Mouse (Mus musculus): ENCODE results near the gene Gm9913.

Gene Gm9913

GRCm38 (mm10) chr2:125505006-125505745 lies at the start of gene Gm9913:
Gm9913 (plus strand) TSS chr2:125505089.
- no peak for DNase-seq (ENCODE audit: low spot score in 2 of 2)

GRCm38 (mm10) chr2:125456059-125456789 lies 48.7 kb upstream of the Gm9913 start:
- DNase-seq (ENCODE audit: low spot score in 2 of 2): peak; percentile 7 to 27

DNA sequence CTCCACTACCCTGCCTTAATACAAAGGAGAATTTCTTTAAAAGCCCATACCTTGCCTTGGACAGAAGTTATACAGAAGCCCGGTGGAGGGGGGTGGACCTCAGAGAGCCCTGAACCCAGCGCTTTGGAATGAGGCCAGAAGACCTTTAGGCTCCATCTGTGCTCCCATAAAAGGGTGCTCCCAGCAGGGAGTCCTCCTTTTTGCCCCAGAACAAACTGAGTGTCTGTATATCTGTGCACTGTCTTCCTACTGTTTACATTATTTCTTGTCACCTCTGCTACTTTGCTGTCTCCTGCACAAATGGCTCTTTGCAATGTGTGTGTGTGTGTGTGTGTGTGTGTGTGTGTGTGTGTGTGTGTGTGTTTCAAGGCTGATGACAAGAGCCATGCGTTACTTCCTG lies 45.8 kb upstream of the Gm9913 start:
- DNase-seq (ENCODE audit: low spot score in 2 of 2): no peak

DNA sequence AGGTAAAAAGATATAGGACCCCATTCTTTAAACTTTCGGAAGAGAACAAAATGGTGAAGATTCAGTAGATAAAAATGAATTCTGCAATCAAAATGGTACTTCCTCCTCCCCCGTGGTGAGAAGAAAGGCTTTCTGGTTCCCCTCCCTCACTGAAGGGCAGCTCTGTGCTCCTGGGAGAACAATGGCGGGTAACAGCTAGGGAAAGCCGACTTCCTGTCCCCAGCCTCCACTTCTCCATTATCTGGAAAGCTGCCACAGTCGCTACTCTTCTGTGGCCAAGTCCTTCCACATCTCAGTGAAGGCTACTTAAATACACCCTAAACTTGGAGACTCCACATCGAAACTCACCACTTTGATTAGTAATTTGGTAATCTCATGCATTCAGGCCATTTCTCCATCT lies 40.9 kb upstream of the Gm9913 start:
- DNase-seq (ENCODE audit: low spot score in 2 of 2): no peak

- no peak for DNase-seq (ENCODE audit: low spot score in 2 of 2)
Observed at GRCm38 (mm10) chr2:125470553-125471295, 34.2 kb upstream of the Gm9913 start.

DNA sequence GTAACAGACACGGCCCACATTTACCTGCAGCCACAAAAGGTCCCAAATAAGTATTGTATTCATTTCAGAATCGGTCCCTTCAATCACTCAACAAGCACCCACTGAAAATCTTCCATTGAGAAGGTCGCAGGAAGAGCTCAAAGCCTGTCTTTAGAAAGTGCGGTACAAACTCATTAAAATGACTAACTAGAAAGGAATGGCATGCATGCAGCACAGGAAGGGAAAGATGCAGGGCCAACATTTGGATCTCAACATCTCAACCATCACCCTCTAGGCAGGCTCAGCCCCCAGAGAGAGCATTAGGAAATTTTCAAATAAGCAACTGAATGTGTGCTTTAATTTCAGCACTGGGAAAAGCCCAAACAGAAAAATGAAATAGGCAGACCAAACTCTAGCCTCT lies 33.2 kb upstream of the Gm9913 start:
- DNase-seq (ENCODE audit: low spot score in 2 of 2): no peak

DNA sequence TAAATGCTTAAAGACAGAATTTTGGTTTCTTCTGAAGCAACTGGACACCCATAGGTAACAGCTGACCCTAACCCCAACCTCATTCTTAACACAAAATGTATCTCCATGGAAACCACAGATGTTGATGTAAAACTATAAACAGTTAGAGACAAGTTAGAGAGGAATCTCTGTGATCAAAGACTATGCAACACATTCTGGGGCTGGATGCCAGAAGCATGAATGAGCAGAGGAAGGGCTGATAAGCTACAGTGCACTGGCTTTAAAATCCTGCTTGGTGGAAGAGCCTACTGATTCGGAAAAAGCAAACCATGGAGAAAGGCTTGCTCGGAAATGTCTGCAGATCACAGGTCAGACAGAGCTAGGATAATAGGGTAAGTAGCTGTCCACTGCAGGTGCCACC lies 31.7 kb upstream of the Gm9913 start:
- DNase-seq (ENCODE audit: low spot score in 2 of 2): no peak

GRCm38 (mm10) chr2:125474690-125475089 lies 30.2 kb upstream of the Gm9913 start:
- DNase-seq (ENCODE audit: low spot score in 2 of 2): no peak

DNA sequence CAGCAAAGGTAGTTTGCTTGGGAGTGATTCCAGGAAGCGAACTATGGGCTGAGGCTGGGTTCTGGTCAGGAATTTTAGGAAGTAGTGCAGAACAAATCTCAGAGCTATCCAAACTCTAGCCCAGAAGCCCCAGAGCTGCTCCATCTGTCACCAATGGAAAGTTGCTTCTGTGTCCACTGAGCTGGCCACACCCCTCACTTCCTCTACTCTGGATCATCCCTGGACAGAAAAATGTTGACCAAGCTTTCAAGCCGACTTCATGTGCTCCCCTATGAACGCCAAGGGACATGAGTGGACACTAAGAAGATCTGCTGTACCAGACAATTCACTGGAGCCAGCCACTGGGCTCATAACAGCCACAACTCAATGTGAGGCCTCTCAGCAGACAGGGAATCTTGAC lies 28.7 kb upstream of the Gm9913 start:
- no peak for DNase-seq (ENCODE audit: low spot score in 2 of 2)

DNA sequence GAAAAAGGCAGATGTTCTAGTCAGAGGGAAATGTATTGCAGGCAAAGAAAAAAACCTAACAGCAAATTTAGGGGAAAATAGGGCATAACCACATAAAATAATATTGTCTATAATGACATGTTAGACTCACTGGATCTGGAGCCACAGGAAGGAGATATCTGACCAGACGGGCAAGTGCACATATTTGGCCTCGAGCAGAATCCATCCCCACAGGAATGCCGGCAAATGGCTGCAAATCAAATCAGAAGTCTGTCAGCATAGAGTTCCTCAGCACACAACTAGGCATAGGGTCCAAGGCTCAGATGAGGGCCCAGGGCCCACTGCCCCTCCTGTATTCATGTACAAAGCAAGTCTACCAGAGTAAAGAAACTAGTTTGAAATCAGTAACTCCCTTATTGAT lies 27.5 kb upstream of the Gm9913 start:
- no peak for DNase-seq (ENCODE audit: low spot score in 2 of 2)

DNA sequence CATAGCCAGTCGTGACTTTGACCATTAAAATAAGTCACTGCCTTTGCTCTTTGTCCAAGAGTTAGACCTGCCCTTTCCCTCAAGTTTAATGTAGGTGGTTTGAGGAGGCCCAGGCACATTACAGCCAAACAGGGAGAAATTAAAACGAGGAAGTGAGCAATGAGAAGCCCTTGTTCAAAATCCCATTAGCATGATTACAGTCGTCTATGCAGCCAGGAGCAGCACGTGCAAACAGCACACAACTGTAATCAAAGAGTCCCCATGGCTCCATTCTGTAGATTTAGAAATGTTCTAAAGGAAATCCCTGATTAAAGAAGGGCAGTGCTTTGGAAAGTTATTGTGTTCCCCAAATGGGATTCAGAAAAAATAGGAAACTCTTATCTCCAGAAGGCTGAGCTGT lies 26.2 kb upstream of the Gm9913 start:
- no peak for DNase-seq (ENCODE audit: low spot score in 2 of 2)

DNA sequence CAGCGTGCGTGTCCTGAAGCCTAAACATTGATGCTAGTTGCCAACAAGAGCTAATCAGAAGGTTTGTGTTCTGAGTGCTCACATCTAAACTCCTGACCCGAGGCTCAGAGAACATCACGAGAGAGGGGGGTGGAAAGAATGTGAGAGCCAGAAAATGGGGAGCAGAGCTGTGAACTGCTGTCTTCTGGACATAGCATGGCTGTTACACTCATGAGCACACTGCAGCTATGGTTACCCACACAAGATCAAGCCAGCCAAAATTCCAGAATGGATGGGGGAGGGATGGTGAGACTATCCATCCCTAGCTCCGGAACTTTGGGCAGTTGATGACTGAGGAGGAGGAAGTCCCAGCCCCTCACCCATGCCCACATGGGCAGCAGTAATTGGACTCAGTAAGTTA lies 24.8 kb upstream of the Gm9913 start:
- no peak for DNase-seq (ENCODE audit: low spot score in 2 of 2)

DNA sequence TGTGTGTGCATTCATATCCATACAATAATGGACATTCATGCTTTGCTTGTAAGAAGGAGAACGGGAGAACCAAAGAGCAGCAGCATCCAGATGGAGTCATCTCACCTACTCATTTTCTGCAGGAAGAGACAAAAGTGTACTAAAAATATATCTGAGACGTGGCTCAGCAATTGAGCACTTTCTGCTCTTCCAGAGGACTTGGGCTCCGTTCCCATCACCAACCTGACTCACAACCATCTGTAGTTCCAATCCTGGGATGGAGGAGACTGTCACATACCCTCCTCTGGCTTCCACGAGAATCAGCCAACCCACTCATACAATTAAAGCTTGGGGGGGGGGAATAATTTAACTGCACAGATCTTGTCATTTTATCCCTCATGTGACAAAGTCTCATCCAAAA lies 23.8 kb upstream of the Gm9913 start:
- no peak for DNase-seq (ENCODE audit: low spot score in 2 of 2)

DNA sequence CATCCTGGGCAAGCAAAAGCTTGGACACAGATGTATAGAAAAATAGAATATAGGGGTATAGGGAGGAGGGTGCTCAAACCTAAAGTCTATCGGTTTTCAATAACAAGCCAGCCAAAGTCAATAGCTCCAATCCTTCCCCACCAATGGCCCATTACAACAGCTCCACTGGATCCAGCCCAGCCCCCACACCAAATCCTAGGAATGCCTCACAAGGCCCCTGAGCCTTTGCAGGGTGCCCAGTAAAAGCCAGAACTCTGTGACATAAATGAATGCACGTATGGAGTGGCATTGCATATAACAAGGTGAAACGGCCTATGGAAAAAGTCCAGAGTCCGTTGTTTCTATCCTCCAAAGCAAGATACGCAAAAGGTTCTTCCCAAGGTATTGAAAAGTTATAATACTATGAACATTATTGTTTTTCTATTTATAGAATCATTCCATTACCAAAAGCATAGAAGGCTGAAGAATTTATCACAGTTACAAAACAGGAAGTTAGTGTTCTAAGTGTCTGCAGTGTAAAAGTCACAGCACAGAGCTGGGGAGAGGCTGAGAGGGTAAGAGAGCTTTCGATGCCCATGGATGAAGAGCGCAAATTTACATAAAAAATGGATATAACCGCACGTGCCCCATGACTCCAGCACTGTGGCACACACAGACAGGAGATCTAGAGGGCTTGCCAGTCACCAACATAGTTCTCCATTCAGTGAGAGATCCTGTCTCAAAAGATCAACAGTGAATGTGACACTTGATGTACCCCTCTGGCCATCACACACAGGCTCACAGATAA lies 23.2 kb upstream of the Gm9913 start:
- no peak for DNase-seq (ENCODE audit: low spot score in 2 of 2)

DNA sequence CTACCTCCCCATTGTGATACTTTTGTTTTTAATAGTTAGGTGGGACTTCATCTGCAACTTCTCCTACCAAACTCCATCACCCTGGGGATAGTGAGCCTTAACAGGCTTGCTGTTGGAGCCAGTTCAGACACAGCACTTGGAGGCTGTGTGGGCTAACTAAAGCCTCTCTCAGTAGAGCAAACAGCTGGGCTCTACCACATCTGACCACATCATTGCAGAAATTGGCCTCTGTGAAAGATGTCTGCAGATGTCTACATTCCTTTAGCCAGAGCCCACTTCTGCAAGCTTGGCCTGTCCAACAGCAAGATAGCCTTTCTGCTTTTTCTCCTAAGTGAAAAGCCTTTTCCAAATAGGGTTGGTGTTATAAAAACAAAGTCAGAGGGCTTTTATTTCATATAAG lies 20.7 kb upstream of the Gm9913 start:
- DNase-seq (ENCODE audit: low spot score in 2 of 2): no peak

GRCm38 (mm10) chr2:125484910-125485309 lies 20.0 kb upstream of the Gm9913 start:
- DNase-seq (ENCODE audit: low spot score in 2 of 2): no peak

- DNase-seq (ENCODE audit: low spot score in 2 of 2): no peak
Observed at GRCm38 (mm10) chr2:125489979-125490378, 14.9 kb upstream of the Gm9913 start.

DNA sequence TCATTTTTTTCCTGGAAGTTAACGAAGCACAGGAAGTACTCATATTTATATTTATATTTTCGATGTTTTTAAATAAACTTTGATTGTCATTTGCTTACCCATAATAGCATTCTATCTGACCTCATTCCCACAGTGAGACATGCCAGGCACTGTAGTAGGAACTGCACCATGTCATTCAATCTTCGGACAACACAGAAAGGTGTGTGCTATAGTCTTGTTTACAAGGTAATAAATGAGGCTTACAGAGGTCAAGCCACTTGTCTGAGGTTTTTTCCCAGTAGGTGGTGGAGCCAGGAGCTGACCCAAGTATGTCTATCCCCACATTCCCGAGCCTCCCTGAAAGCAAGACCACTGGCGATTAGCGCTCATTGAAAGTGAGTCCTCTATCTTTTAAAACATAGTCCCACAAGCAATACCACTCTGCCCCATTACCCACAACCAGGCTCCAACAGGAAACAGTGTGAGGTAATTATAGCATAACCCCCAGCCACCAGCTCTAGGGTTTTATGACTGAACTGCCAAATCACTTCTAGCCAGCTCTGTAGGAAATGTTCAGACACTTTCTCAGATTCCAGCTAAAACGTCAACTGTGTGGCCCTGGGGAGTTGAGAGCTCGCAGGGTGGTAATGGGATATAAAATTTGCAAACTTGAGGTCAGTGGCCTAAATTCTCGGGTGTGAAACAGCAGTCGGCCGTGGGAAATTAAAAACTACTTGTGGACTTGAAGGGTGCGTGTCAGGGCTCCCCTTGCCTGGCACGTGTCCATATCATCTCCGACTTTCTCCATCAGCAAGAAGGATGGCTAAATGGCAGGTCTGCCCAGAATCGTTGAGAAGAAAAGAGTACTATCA lies 12.6 kb upstream of the Gm9913 start:
- no peak for DNase-seq (ENCODE audit: low spot score in 2 of 2)

DNA sequence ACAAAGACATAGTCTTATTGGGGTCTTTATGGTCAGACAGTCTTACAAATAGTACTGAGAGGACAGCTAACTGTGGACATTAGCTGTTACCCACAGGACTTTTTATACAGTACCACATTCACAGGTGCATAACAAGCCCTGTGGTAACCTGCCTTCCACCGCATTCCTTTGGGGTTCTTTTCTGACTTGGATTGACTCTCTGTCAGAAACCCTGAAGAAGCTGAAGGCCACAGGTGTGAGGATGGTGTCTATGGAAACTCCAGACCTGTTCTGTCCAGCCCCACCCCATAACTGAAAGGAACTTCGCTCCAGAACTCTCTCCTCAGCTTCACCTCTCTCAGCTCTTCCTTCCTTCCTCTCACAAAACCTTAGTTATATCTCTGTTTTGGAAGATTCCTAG lies 10.6 kb upstream of the Gm9913 start:
- DNase-seq (ENCODE audit: low spot score in 2 of 2): no peak

DNA sequence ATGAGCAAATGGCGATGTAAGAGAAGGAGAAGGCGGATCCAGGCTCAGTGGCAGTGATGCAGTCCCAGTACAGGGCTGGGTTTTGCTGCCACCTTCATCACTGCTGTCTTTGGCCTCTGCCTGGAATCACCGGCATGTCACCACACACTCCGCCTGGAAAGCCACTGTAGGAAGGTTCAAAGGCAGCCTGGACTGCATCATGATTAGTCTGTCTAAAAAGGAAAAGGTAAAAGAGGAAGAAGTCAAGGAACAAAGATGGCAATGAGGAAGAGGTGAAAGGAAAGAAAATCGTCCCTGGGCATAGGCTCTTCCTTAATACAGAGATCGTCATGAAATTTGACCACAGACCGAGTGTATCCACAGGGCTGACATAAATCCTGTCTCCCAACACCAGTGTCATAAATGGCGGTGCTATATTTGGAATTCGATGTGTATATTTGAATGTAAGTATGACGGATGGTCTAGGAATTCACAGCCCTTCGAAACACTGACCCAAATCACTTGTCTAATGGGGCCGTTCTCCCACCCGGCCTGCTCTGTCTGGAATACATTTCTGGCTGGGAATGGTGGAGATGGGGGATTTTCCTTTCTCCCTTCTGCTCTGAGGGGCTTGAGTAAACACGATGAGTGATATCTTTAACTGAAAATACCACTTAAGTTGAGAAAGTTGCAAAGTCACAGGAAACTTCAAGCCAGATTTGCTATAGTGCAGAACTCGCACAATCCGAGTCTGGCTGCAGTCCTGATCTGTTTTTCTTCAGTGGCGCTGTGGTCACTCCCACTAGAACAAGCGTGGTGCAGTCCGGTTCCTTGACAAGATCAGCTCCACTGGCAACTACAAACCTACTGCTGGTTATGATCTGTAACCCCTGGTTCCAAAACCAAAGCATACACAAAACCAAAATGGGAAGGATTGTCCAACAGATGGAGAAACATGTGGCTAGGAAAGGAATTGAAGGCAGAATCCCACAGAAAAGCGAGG lies 9.8 kb upstream of the Gm9913 start:
- DNase-seq (ENCODE audit: low spot score in 2 of 2): no peak
